Mouse (Mus musculus): ENCODE data around the gene Tnfrsf13c.
A peak's percentile ranks its signal among the peaks of the same experiment; 100 is the strongest.

The Tnfrsf13c gene

DNA sequence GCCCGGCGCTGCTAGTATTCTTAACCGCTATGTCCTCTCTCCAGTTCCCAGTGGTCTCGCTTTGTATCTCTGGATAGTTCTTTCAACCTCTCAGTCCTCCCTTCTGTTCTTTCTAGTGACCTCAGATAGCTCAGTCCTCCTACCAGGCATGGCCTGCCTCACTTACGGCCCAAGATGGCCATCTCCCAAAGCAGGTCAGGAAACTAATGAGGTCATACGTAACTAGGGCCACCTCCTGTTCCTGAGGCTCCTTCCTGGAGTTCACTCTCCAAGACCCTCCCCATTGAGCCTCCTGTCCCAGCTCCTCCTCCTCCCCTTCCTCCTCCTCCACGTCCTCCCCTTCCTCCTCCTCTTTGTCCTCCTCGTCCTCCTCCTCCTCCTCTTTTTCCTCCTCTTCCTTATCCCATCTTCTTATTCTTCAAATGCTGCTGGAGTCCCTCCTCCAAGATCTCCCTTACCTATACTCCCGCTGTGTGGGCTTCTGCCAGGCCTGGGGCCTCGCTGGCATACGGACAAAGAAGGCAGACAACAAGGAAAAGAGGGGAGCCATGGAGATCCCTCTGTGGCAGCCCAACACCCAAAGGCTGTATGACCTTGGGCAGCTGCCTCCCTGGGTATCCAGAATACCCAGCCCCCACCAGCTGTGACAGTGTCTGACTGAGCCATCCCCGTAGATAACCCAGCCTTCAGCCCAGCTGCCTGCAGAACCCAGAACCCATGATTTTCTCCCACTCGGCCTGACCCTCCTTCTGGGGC, 14.7 kb downstream of the Tnfrsf13c start:
- no peak for ATAC-seq (ENCODE audit: insufficient number of reproducible peaks, low FRiP score, low TSS enrichment)

- no peak for ATAC-seq (ENCODE audit: insufficient number of reproducible peaks, low FRiP score, low TSS enrichment)
These were observed 15.9 kb downstream of the Tnfrsf13c start for GRCm38 (mm10) chr15:82208307-82208706.

DNA sequence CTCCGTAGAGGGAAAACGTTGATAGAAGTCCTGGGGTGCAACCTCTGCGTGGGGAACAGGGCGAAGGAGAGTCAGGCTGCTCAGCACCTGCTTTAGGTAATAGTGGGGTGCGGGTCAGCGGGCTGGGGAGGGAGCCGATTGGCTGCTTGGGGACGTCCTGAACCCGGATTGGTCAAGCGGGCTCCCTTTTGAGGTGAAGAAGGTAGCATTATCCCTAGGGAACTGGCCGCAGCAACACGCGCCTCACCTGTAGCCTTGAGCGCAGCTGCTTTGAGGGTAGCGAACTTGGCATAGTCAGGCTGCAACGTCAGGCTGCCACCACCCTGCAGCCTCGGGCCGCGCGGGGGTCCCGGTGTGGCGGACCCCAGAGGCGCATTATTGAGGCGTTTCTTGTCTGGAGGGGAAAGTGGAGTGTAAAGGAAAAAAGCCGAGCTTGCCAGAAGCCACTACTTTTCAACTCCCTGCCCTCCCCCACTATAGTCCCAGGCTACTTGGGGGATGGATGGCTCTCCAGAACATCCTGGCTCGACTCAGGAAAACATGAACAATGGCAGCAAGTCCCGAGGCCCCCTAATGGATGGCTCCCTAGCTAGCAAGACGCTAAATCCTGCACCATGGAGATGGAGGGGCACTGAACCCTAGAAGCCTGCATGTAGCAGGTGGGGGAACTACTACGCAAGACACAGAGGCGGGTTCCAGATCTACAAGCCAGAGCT, 16.5 kb downstream of the Tnfrsf13c start:
- no peak for ATAC-seq (ENCODE audit: insufficient number of reproducible peaks, low FRiP score, low TSS enrichment)

DNA sequence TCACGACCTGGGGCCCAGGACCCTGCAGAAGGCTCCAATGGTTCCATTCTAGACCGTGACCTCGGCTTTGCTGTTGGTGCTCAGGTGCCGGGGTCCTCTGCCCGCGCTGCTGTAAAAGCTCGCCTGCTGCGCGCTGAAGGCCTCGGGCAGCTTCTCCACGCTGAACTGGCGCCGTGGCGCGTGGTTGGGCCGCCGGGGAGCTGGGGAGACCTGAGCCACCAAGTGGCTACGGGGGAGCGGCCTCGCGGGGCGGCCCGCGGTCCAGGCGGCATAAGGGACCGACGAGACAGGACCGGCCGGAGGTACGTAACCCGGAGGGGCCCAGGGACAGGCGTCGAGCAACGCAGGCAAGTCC, 17.1 kb downstream of the Tnfrsf13c start:
- no peak for ATAC-seq (ENCODE audit: insufficient number of reproducible peaks, low FRiP score, low TSS enrichment)

- ATAC-seq (ENCODE audit: insufficient number of reproducible peaks, low FRiP score, low TSS enrichment): peak; percentile 59
These were observed 17.6 kb downstream of the Tnfrsf13c start for GRCm38 (mm10) chr15:82206365-82207104.

DNA sequence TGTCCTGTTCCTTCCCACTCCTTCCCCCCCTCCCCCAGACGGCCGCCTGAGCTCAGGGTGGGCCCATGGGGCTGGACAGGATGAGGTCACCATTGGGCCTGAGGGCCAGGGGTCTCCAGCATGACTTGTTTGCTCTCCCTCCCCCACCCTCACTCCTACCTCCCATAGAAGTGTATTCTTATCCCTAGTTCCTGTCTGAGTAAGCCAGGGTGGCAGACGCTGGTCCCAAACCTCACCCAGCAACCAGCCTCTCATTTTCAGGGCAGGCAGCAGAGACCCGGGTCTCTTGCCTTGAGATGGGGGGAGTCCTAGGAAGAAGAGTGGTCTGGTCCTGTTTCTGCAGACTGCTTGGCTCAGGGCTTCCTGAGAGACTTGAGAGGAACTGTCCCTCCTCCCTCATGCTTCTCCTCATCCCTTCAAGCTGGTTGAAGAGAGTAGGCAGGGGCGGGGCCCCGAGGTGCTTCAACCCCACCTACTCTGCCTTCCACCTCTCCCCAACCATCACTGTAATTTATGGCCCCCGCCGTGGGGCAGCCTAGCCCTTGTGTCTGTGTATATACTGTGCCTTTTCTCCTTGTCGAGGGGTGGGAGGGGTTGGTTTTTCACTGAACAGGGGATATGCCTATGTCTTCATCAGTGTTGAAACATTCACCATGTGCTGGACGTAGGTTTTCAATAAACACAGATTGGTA, 19.3 kb downstream of the Tnfrsf13c start:
- no peak for ATAC-seq (ENCODE audit: insufficient number of reproducible peaks, low FRiP score, low TSS enrichment)

DNA sequence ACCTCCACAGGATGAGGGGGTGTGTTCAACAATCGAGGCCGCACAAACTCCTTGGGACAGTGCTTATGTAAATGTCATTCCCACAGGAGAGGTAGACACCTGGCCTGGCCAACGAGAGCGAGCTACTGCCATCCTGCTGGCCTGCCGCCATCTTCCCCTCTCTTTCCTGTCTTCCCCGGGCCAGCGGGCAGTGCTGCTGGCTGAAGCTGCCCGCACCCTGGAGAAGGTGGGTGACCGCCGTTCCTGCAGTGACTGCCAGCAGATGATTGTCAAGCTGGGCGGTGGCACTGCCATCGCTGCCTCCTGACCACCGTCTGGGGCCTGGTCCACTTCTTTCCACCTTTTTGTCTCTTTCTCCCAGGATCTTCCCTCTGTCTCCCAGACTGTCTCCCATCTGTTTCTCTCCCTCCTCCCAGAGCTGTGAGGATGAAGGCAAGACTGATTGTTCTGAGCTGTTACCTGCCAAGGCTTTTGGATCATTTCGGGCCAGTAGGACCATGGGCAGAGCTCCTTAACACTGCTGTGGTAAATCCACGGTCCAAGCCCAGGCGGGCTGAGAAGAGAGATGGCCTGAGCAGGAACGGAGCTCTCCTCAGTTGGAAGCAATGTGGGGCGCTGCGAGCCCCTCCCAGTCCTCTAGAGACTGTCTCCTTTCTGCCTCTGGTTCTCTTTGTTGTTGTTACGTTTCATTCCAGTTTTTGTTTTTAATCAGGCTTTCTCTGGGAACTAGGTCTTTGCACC, 20.4 kb downstream of the Tnfrsf13c start:
- 0 out of 2 replicates have a peak, but pooled peaks have one; percentile 28 for ATAC-seq (ENCODE audit: insufficient number of reproducible peaks, low FRiP score, low TSS enrichment)

GRCm38 (mm10) chr15:82203090-82203489, 21.1 kb downstream of the Tnfrsf13c start:
- no peak for ATAC-seq (ENCODE audit: insufficient number of reproducible peaks, low FRiP score, low TSS enrichment)

- ATAC-seq (ENCODE audit: insufficient number of reproducible peaks, low FRiP score, low TSS enrichment): no peak
These were observed 22.1 kb downstream of the Tnfrsf13c start for GRCm38 (mm10) chr15:82202086-82202485.

GRCm38 (mm10) chr15:82199546-82199945, 24.6 kb downstream of the Tnfrsf13c start:
- ATAC-seq (ENCODE audit: insufficient number of reproducible peaks, low FRiP score, low TSS enrichment): no peak

DNA sequence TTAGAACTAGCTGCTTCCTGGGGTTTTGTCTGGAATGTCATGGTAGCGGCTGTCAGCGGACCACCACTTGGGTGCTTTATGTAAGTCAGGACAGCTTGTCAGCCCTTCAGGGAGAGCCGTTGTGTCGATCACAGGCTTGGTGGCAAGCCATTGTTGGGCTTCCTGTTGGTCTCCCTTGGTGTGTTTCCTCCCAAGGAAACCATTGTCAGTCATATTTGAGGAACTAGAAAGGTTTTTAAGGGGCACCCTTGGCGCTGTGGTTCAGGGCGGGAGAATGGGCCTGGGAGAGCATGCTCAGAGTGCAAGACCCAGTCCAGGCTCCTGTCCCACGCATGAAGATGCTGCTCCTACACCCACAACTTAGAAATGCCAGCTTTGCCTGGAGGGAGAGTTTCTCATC, 25.8 kb downstream of the Tnfrsf13c start:
- no peak for ATAC-seq (ENCODE audit: insufficient number of reproducible peaks, low FRiP score, low TSS enrichment)

GRCm38 (mm10) chr15:82197937-82198336, 26.2 kb downstream of the Tnfrsf13c start:
- ATAC-seq (ENCODE audit: insufficient number of reproducible peaks, low FRiP score, low TSS enrichment): no peak

DNA sequence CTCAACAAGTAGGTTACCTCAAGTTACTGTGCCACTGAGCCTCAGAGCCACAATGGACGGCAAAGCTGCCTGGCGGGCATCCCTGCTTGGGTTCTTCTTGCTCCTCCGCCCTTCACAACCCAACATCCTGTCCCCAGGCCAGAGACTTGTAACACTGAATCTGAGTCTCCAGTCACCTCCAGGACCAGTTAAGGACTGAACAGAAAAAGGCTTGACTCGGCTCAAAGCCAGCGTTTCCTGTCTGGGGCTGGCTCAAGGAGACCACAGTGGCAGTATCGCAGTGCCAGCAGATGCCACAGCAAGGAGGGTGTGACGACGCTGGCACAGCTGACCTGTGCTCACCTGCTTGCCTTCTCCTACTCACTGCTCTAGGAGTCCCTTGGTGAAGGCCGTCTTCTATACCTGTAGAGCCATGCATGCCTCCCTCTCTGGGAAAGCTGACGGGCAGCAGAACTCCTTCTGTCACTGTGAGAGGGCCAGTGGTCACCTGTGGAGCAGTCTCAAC, 26.9 kb downstream of the Tnfrsf13c start:
- no peak for ATAC-seq (ENCODE audit: insufficient number of reproducible peaks, low FRiP score, low TSS enrichment)

DNA sequence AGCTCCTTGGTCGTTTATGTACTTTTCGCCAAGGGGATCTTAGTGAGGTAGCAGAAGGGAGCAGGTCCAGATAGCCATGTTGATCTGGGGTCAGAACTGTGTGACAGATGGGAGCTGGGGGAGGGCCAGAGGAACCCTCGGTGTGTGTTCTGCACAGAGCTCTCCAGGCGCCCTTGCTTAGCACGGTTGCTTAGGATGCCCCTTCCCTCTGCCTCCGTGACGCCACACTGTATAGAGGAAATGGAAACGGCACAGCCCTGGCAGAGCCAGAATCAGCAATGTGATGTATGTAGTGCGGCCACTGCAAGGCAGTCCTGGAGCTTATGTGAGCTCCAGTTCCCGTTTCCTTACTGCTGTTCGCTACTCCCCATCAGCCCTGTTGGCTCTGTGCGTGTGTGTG, 27.9 kb downstream of the Tnfrsf13c start:
- peak; percentile 55; the same call in 1 of the 2 replicates for ATAC-seq (ENCODE audit: insufficient number of reproducible peaks, low FRiP score, low TSS enrichment)

GRCm38 (mm10) chr15:82192617-82193016, 31.6 kb downstream of the Tnfrsf13c start:
- ATAC-seq (ENCODE audit: insufficient number of reproducible peaks, low FRiP score, low TSS enrichment): no peak

GRCm38 (mm10) chr15:82188481-82189240, 35.5 kb downstream of the Tnfrsf13c start:
- no peak for ATAC-seq (ENCODE audit: insufficient number of reproducible peaks, low FRiP score, low TSS enrichment)

- no peak for ATAC-seq (ENCODE audit: insufficient number of reproducible peaks, low FRiP score, low TSS enrichment)
These were observed 36.2 kb downstream of the Tnfrsf13c start for GRCm38 (mm10) chr15:82187924-82188323.

- ATAC-seq (ENCODE audit: insufficient number of reproducible peaks, low FRiP score, low TSS enrichment): no peak
These were observed 36.8 kb downstream of the Tnfrsf13c start for GRCm38 (mm10) chr15:82187401-82187800.

- no peak for ATAC-seq (ENCODE audit: insufficient number of reproducible peaks, low FRiP score, low TSS enrichment)
These were observed 37.2 kb downstream of the Tnfrsf13c start for GRCm38 (mm10) chr15:82186931-82187330.

All from cerebellum, adult (tissue).